Mouse (Mus musculus): ENCODE results near the gene Ssna1. TPM values are rescaled to one million over a fixed set of nuclear protein-coding genes. Genes with fewer than 3 reads are reported as not detected.

Gene Ssna1
- polyA plus RNA-seq, 1 experiment from 2014 or later: 248 TPM

- Histone ChIP-seq H3K4me3 (ENCODE audit: low read depth, low read length) (no peak overlapping the region), H3K27me3 (ENCODE audit: control insufficient read depth, insufficient read depth, low read length) (peaks cover 13% of the 10 kb centered on the region), H3K9ac (ENCODE audit: low read depth, low read length) (no peak overlapping the region), H3K4me2 (replicated peaks; ENCODE audit: low read depth, low read length) (no peak overlapping the region), H3K4me1 (replicated peaks; ENCODE audit: control insufficient read depth, insufficient read depth, low read length) (peaks cover 20% of the 10 kb centered on the region), H3K27ac (ENCODE audit: low read depth, low read length) (no peak overlapping the region), H3K36me3 (ENCODE audit: control insufficient read depth, insufficient read depth, low read length) (no peaks in the 10 kb centered on the region; the same call in 1 of the 2 replicates), H3K9me3 (ENCODE audit: control insufficient read depth, low read length) (no peaks in the 10 kb centered on the region)
- ATAC-seq (ENCODE audit: low FRiP score) (no peak), DNase-seq (ENCODE audit: low spot score) (no peak)
- WGBS: 56% methylated on average over 2 of the region's 2 CpGs
Measured at GRCm38 (mm10) chr2:25266720-25267119, 5.5 kb downstream of the Ssna1 start.

GRCm38 (mm10) chr2:25265897-25266656, 6.2 kb downstream of the Ssna1 start:
- H3K9ac ChIP-seq (ENCODE audit: low read depth, low read length): peak overlapping the region; percentile 15; the same call in 1 of the 2 replicates
- H3K4me3 ChIP-seq (ENCODE audit: low read depth, low read length): no peak overlapping the region
- ATAC-seq (ENCODE audit: low FRiP score) (no peak), DNase-seq (ENCODE audit: low spot score) (no peak)
- H3K4me2 ChIP-seq (replicated peaks; ENCODE audit: low read depth, low read length): no peak overlapping the region
- H3K4me1 ChIP-seq (replicated peaks; ENCODE audit: control insufficient read depth, insufficient read depth, low read length): peaks cover 13% of the 10 kb centered on the region
- no peaks in the 10 kb centered on the region; the same call in 1 of the 2 replicates for H3K36me3 ChIP-seq (ENCODE audit: control insufficient read depth, insufficient read depth, low read length)
- peaks cover 13% of the 10 kb centered on the region for H3K27me3 ChIP-seq (ENCODE audit: control insufficient read depth, insufficient read depth, low read length)
- no peaks in the 10 kb centered on the region for H3K9me3 ChIP-seq (ENCODE audit: control insufficient read depth, low read length)
- no peak overlapping the region for H3K27ac ChIP-seq (ENCODE audit: low read depth, low read length)
- 71% methylated on average over 6 of the region's 6 CpGs for WGBS

GRCm38 (mm10) chr2:25264851-25265250, 7.4 kb downstream of the Ssna1 start:
- Histone ChIP-seq H3K9me3 (ENCODE audit: control insufficient read depth, low read length) (no peaks in the 10 kb centered on the region), H3K27me3 (ENCODE audit: control insufficient read depth, insufficient read depth, low read length) (peaks cover 13% of the 10 kb centered on the region), H3K36me3 (ENCODE audit: control insufficient read depth, insufficient read depth, low read length) (no peaks in the 10 kb centered on the region; the same call in 1 of the 2 replicates), H3K4me3 (ENCODE audit: low read depth, low read length) (no peak overlapping the region), H3K27ac (ENCODE audit: low read depth, low read length) (no peak overlapping the region), H3K9ac (ENCODE audit: low read depth, low read length) (peak overlapping the region; percentile 11; the same call in 1 of the 2 replicates), H3K4me1 (replicated peaks; ENCODE audit: control insufficient read depth, insufficient read depth, low read length) (peaks cover 12% of the 10 kb centered on the region), H3K4me2 (replicated peaks; ENCODE audit: low read depth, low read length) (no peak overlapping the region)
- no peak for DNase-seq (ENCODE audit: low spot score)
- ATAC-seq (ENCODE audit: low FRiP score): no peak
- WGBS: 77% methylated on average over 3 of the region's 3 CpGs

GRCm38 (mm10) chr2:25264286-25264660, 8.0 kb downstream of the Ssna1 start:
- H3K36me3 ChIP-seq (ENCODE audit: control insufficient read depth, insufficient read depth, low read length): no peaks in the 10 kb centered on the region; the same call in 1 of the 2 replicates
- H3K9ac ChIP-seq (ENCODE audit: low read depth, low read length): no peak overlapping the region
- no peaks in the 10 kb centered on the region for H3K9me3 ChIP-seq (ENCODE audit: control insufficient read depth, low read length)
- DNase-seq (ENCODE audit: low spot score) (no peak), ATAC-seq (ENCODE audit: low FRiP score) (no peak)
- no peak overlapping the region for H3K27ac ChIP-seq (ENCODE audit: low read depth, low read length)
- 81% methylated on average over 5 of the region's 5 CpGs for WGBS
- H3K27me3 ChIP-seq (ENCODE audit: control insufficient read depth, insufficient read depth, low read length): peaks cover 13% of the 10 kb centered on the region
- no peak overlapping the region for H3K4me3 ChIP-seq (ENCODE audit: low read depth, low read length)
- no peak overlapping the region for H3K4me2 ChIP-seq (replicated peaks; ENCODE audit: low read depth, low read length)
- peaks cover 12% of the 10 kb centered on the region for H3K4me1 ChIP-seq (replicated peaks; ENCODE audit: control insufficient read depth, insufficient read depth, low read length)

- peaks cover 13% of the 10 kb centered on the region for H3K27me3 ChIP-seq (ENCODE audit: control insufficient read depth, insufficient read depth, low read length)
- peak overlapping the region; percentile 77 for H3K4me3 ChIP-seq (ENCODE audit: low read depth, low read length)
- no peaks in the 10 kb centered on the region for H3K9me3 ChIP-seq (ENCODE audit: control insufficient read depth, low read length)
- H3K36me3 ChIP-seq (ENCODE audit: control insufficient read depth, insufficient read depth, low read length): no peaks in the 10 kb centered on the region
- peaks cover 12% of the 10 kb centered on the region for H3K4me1 ChIP-seq (replicated peaks; ENCODE audit: control insufficient read depth, insufficient read depth, low read length)
- H3K27ac ChIP-seq (ENCODE audit: low read depth, low read length): no peak overlapping the region
- ATAC-seq (ENCODE audit: low FRiP score): no peak
- peak overlapping the region; percentile 60 for H3K9ac ChIP-seq (ENCODE audit: low read depth, low read length)
- WGBS: 21% methylated on average over 12 of the region's 12 CpGs
- H3K4me2 ChIP-seq (replicated peaks; ENCODE audit: low read depth, low read length): peak overlapping the region; percentile 99
- DNase-seq (ENCODE audit: low spot score): no peak
Measured at GRCm38 (mm10) chr2:25263623-25264285, 8.5 kb downstream of the Ssna1 start.

- H3K4me2 ChIP-seq (replicated peaks; ENCODE audit: low read depth, low read length): peak overlapping the region; percentile 99
- H3K4me1 ChIP-seq (replicated peaks; ENCODE audit: control insufficient read depth, insufficient read depth, low read length): peaks cover 12% of the 10 kb centered on the region
- no peaks in the 10 kb centered on the region for H3K36me3 ChIP-seq (ENCODE audit: control insufficient read depth, insufficient read depth, low read length)
- DNase-seq (ENCODE audit: low spot score) (peak; percentile 61), ATAC-seq (ENCODE audit: low FRiP score) (peak; percentile 59)
- H3K27me3 ChIP-seq (ENCODE audit: control insufficient read depth, insufficient read depth, low read length): peaks cover 13% of the 10 kb centered on the region
- H3K27ac ChIP-seq (ENCODE audit: low read depth, low read length): peak overlapping the region; percentile 36; the same call in 1 of the 2 replicates
- H3K4me3 ChIP-seq (ENCODE audit: low read depth, low read length): peak overlapping the region; percentile 77
- peak overlapping the region; percentile 60 for H3K9ac ChIP-seq (ENCODE audit: low read depth, low read length)
- WGBS: under 1% methylated on average over 82 of the region's 82 CpGs
- H3K9me3 ChIP-seq (ENCODE audit: control insufficient read depth, low read length): no peaks in the 10 kb centered on the region
Measured at GRCm38 (mm10) chr2:25262795-25263622, 9.2 kb downstream of the Ssna1 start.

GRCm38 (mm10) chr2:25262291-25262767, 9.9 kb downstream of the Ssna1 start, which contains the start of gene Tprn:
Tprn (plus strand) TSS chr2:25262618.
- under 1% methylated on average over 39 of the region's 39 CpGs for WGBS
- Histone ChIP-seq H3K36me3 (ENCODE audit: control insufficient read depth, insufficient read depth, low read length) (no peaks in the 10 kb centered on the region), H3K4me3 (ENCODE audit: low read depth, low read length) (peak within 1 kb of the TSS; percentile 77), H3K9me3 (ENCODE audit: control insufficient read depth, low read length) (no peaks in the 10 kb centered on the region), H3K27me3 (ENCODE audit: control insufficient read depth, insufficient read depth, low read length) (peaks cover 13% of the 10 kb centered on the region), H3K9ac (ENCODE audit: low read depth, low read length) (peak within 1 kb of the TSS; percentile 60), H3K4me2 (replicated peaks; ENCODE audit: low read depth, low read length) (peak within 1 kb of the TSS; percentile 99), H3K27ac (ENCODE audit: low read depth, low read length) (peak within 1 kb of the TSS; percentile 36; the same call in 1 of the 2 replicates), H3K4me1 (replicated peaks; ENCODE audit: control insufficient read depth, insufficient read depth, low read length) (peaks cover 12% of the 10 kb centered on the region)
- DNase-seq (ENCODE audit: low spot score) (peak; percentile 93), ATAC-seq (ENCODE audit: low FRiP score) (peak; percentile 99)

GRCm38 (mm10) chr2:25261870-25262269, 10.4 kb downstream of the Ssna1 start:
- H3K36me3 ChIP-seq (ENCODE audit: control insufficient read depth, insufficient read depth, low read length): no peaks in the 10 kb centered on the region
- no peak for DNase-seq (ENCODE audit: low spot score)
- peak overlapping the region; percentile 99 for H3K4me2 ChIP-seq (replicated peaks; ENCODE audit: low read depth, low read length)
- 43% methylated on average over 12 of the region's 12 CpGs for WGBS
- H3K4me3 ChIP-seq (ENCODE audit: low read depth, low read length): peak overlapping the region; percentile 77
- no peak overlapping the region for H3K27ac ChIP-seq (ENCODE audit: low read depth, low read length)
- peaks cover 12% of the 10 kb centered on the region for H3K4me1 ChIP-seq (replicated peaks; ENCODE audit: control insufficient read depth, insufficient read depth, low read length)
- H3K9me3 ChIP-seq (ENCODE audit: control insufficient read depth, low read length): no peaks in the 10 kb centered on the region
- H3K9ac ChIP-seq (ENCODE audit: low read depth, low read length): peak overlapping the region; percentile 44
- no peak for ATAC-seq (ENCODE audit: low FRiP score)
- H3K27me3 ChIP-seq (ENCODE audit: control insufficient read depth, insufficient read depth, low read length): peaks cover 13% of the 10 kb centered on the region

Measured in hindbrain, embryonic 11.5 days (tissue).